Mouse (Mus musculus) hindbrain, embryonic 14.5 days (tissue): Measurements from ENCODE around the gene Ltbp3. TPM values are rescaled to one million over a fixed set of nuclear protein-coding genes. Genes with fewer than 3 reads are reported as not detected.
A peak's percentile ranks its signal among the peaks of the same experiment; 100 is the strongest.

Experiments used
- ATAC-seq: fragments of 200-750 bp; cut with Nextera tagmentation; 2 replicates; pipeline ENCODE4 v1.8.0; 2017; ENCODE audit warnings: moderate number of reproducible peaks, mild to moderate bottlenecking, moderate TSS enrichment, moderate library complexity; ENCODE audit not compliant: low FRiP score
- DNase-seq: peaks from one replicate; pipeline ENCODE4 v3.0.0-alpha.2; 2015; ENCODE audit warnings: low spot score
- H3K27ac ChIP-seq: fragments of 300-500 bp; sonication (generic); 2 replicates; pipeline ENCODE4 v1.5.1; 2014; ENCODE audit warnings: mild to moderate bottlenecking, moderate library complexity
- H3K27me3 ChIP-seq: fragments of 300-500 bp; sonication (generic); 2 replicates; pipeline ENCODE4 v1.6.1; 2014; ENCODE audit warnings: mild to moderate bottlenecking, low read length, mixed read lengths; ENCODE audit not compliant: control insufficient read depth, insufficient read depth
- H3K36me3 ChIP-seq: fragments of 300-500 bp; sonication (generic); replicated peaks from 2 replicates; pipeline ENCODE4 v1.6.1; 2014; ENCODE audit not compliant: control insufficient read depth, insufficient read depth
- H3K4me1 ChIP-seq: fragments of 300-500 bp; sonication (generic); replicated peaks from 2 replicates; pipeline ENCODE4 v1.6.1; 2014; ENCODE audit warnings: antibody characterized with exemption, low read length, mixed read lengths; ENCODE audit not compliant: control insufficient read depth, insufficient read depth
- H3K4me2 ChIP-seq: fragments of 300-500 bp; sonication (generic); replicated peaks from 2 replicates; pipeline ENCODE4 v1.6.1; 2014; ENCODE audit warnings: mild to moderate bottlenecking, moderate library complexity
- H3K4me3 ChIP-seq: fragments of 300-500 bp; sonication (generic); replicated peaks from 2 replicates; pipeline ENCODE4 v1.5.1; 2014; ENCODE audit warnings: mild to moderate bottlenecking, low read length
- H3K9ac ChIP-seq: fragments of 300-500 bp; sonication (generic); 2 replicates; pipeline ENCODE4 v1.6.1; 2014
- H3K9me3 ChIP-seq: fragments of 300-500 bp; sonication (generic); 2 replicates; pipeline ENCODE4 v1.6.1; 2016; ENCODE audit warnings: low read length; ENCODE audit not compliant: control insufficient read depth
- WGBS: fragments of 180-500 bp; shearing (Covaris S2); extraction: QIAGEN DNeasy Blood & Tissue Kit; methylation state at CpG from one replicate; pipeline ENCODE4 v1.1.7; 2014; 5-methylcytosine and 5-hydroxymethylcytosine counted together
- polyA plus RNA-seq: library from polyadenylated mRNA; unstranded; fragments of >200 nt; fragmentation: Nextera tagmentation; extraction: Ambion mirVana; gene quantifications from 2 replicates; pipeline ENCODE4 v1.2.1, GENCODE M21; 2014

The Ltbp3 gene
- polyA plus RNA-seq, 1 experiment from 2014 or later, result 15.8 TPM

DNA sequence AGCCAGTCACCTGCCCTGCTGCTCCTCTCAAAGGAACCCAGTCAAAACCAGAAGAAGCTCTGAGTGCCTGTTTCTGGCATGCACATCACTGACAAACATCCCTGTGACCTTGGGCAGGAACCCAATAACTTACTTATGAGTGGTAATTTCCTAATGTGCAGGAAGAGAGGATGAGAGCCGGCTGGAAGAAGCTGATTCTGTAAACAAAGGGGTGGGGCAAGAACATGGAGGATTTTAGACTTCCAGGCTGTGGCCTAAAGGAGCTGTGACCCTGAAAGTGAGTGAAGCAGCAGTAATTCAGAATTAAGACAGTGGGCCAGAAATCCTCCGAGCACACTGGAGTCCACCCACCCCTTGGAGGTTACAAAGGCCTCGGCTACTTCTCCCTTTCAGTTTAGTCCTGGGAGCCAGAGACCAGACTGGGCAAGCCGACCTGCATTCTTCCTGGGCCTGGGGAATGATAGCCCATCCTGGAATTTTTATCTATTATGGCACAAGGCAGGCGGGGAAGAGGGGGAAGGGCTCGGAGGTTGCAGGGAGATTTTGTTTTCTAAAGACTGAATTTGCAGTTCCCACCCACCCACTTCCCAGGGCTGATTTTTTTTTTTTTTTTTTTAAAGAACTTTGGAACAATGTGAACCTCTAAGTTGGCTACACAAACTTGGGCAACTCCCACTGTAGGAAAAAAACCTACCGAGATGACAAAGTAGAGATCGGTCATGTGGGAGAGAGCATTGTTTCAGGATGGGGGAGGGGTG, 65.5 kb downstream of the Ltbp3 start:
- H3K36me3 ChIP-seq, result no peaks in the 10 kb centered on the region
- peak overlapping the region; percentile 79 for H3K27ac ChIP-seq
- H3K4me3 ChIP-seq, result no peak overlapping the region
- H3K9ac ChIP-seq, result peak overlapping the region; percentile 49
- no peaks in the 10 kb centered on the region for H3K27me3 ChIP-seq
- 2% methylated on average over 8 of the region's 8 CpGs for WGBS
- ATAC-seq (no peak), DNase-seq (no peak)
- no peak overlapping the region for H3K4me2 ChIP-seq
- H3K9me3 ChIP-seq, result no peaks in the 10 kb centered on the region
- H3K4me1 ChIP-seq, result peaks cover 49% of the 10 kb centered on the region

DNA sequence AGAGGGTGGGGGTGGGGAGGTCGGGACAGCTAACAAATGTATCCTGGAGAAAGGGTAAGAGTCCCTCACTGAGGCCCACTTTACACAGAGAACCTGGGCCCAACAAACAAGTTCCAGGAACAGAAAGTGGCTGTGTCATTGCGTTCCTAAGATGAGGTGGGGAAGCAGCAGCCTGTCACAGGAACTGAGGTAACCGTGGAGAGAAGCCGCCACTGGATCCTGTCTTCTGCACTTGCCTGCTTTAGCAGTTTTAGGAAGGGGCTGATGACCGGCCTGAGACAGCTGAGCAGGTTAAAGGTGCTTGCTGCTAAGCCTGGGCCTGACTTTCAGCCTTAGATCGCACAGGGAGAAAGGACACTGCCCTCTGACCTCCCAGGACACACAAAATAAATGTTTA, 66.1 kb downstream of the Ltbp3 start:
- peak overlapping the region; percentile 49; the same call in 1 of the 2 replicates for H3K9ac ChIP-seq

DNA sequence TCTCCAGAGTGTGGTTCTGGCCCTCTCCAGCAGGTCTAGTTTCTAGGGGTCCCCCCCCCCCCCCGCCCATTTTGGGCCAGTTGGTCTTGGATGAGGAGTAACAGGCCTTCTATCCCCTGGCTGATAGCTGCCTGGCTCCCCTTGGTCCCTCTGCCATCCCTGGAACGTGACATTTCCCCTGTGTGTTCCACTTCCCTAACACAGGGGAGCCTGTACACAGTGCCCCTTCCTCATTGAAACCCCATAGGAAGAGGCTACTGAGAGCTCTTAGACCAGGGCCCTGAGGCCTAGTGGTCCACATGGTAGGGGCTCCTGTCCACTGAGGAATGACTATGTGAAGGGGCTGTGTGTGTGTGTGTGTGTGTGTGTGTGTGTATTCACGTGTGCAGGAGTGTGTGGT, 67.0 kb downstream of the Ltbp3 start:
- ATAC-seq, result no peak

More for the DNA sequence above, 66.1 kb downstream of the Ltbp3 start:
- Histone ChIP-seq H3K9me3 (no peaks in the 10 kb centered on the region), H3K27ac (peak overlapping the region; percentile 79), H3K4me1 (peaks cover 55% of the 10 kb centered on the region), H3K36me3 (no peaks in the 10 kb centered on the region), H3K4me2 (no peak overlapping the region), H3K27me3 (no peaks in the 10 kb centered on the region), H3K4me3 (no peak overlapping the region)
- 17% methylated on average over 6 of the region's 6 CpGs for WGBS
- DNase-seq (no peak), ATAC-seq (no peak)

More for the DNA sequence above, 67.0 kb downstream of the Ltbp3 start:
- Histone ChIP-seq H3K4me2 (no peak overlapping the region), H3K27ac (no peak overlapping the region), H3K9me3 (no peaks in the 10 kb centered on the region), H3K9ac (no peak overlapping the region), H3K4me1 (peaks cover 64% of the 10 kb centered on the region), H3K4me3 (no peak overlapping the region), H3K36me3 (no peaks in the 10 kb centered on the region), H3K27me3 (no peaks in the 10 kb centered on the region)
- DNase-seq, result no peak
- 63% methylated on average over 3 of the region's 3 CpGs for WGBS

Other genes starting within 250 kb of the Ltbp3 start
- gene 1700020D05Rik, start 237.1 kb upstream of the Ltbp3 start, polyA plus RNA-seq, result 0.21 and 0.58 TPM in 2 replicates
- gene Snx32, start 230.4 kb upstream of the Ltbp3 start, polyA plus RNA-seq, result 87.1 and 96.5 TPM in 2 replicates
- 0.07 and 0.15 TPM in 2 replicates for gene Ovol1, start 180.3 kb upstream of the Ltbp3 start, polyA plus RNA-seq
- 3.8 and 4.0 TPM in 2 replicates for gene Ap5b1, start 172.9 kb upstream of the Ltbp3 start, polyA plus RNA-seq
- 55.1 and 55.3 TPM in 2 replicates for gene Rnaseh2c, start 139.0 kb upstream of the Ltbp3 start, polyA plus RNA-seq
- gene Kat5, start 130.7 kb upstream of the Ltbp3 start, polyA plus RNA-seq, result 38.4 and 41.0 TPM in 2 replicates
- 30.2 and 31.0 TPM in 2 replicates for gene Rela, start 103.4 kb upstream of the Ltbp3 start, polyA plus RNA-seq
- gene Sipa1, start 77.2 kb upstream of the Ltbp3 start, polyA plus RNA-seq, result 12.7 and 16.2 TPM in 2 replicates
- gene Map3k11, start 52.2 kb upstream of the Ltbp3 start, polyA plus RNA-seq, result 11.4 and 11.5 TPM in 2 replicates
- gene Pcnx3, start 52.0 kb upstream of the Ltbp3 start, polyA plus RNA-seq, result 28.3 and 32.1 TPM in 2 replicates
- 0.36 TPM in 1 of 2 replicates, not detected in the other for gene Kcnk7, start 36.5 kb upstream of the Ltbp3 start, polyA plus RNA-seq
- gene Ehbp1l1, start 14.6 kb upstream of the Ltbp3 start, polyA plus RNA-seq, result 9.2 and 12.5 TPM in 2 replicates
- gene Fam89b, start 11.3 kb upstream of the Ltbp3 start, polyA plus RNA-seq, result 140 and 144 TPM in 2 replicates
- 73.5 and 76.7 TPM in 2 replicates for gene Scyl1, start 30.5 kb downstream of the Ltbp3 start, polyA plus RNA-seq
- 11.3 and 13.1 TPM in 2 replicates for gene Frmd8, start 134.4 kb downstream of the Ltbp3 start, polyA plus RNA-seq
- 1.5 and 2.5 TPM in 2 replicates for gene Slc25a45, start 136.9 kb downstream of the Ltbp3 start, polyA plus RNA-seq
- gene Tigd3, start 153.2 kb downstream of the Ltbp3 start, polyA plus RNA-seq, result 6.1 and 9.4 TPM in 2 replicates
- 88.2 and 94.7 TPM in 2 replicates for gene Dpf2, start 172.1 kb downstream of the Ltbp3 start, polyA plus RNA-seq
- gene Cdc42ep2, start 183.9 kb downstream of the Ltbp3 start, polyA plus RNA-seq, result 16.9 and 18.5 TPM in 2 replicates
- 22.2 and 24.2 TPM in 2 replicates for gene Pola2, start 223.3 kb downstream of the Ltbp3 start, polyA plus RNA-seq
- not detected in 2 replicates for gene Slc22a20, start 245.2 kb downstream of the Ltbp3 start, polyA plus RNA-seq